Mouse (Mus musculus) lung, adult 2 months (tissue): ENCODE measurements around the gene Olfr1442.

Experiments
- CTCF ChIP-seq: fragments of 200-500 bp; IDR thresholded peaks from 2 replicates; pipeline ENCODE4 v1.5.1; 2011; ENCODE audit warnings: mild to moderate bottlenecking, low read length, control low read depth; ENCODE audit not compliant: insufficient read depth
- POLR2A ChIP-seq: fragments of 200-500 bp; IDR thresholded peaks from 2 replicates; pipeline ENCODE4 v1.6.1; 2011; ENCODE audit warnings: low read depth, mild to moderate bottlenecking, control low read depth, low read length, borderline replicate concordance; ENCODE audit errors: extremely low read depth

DNA sequence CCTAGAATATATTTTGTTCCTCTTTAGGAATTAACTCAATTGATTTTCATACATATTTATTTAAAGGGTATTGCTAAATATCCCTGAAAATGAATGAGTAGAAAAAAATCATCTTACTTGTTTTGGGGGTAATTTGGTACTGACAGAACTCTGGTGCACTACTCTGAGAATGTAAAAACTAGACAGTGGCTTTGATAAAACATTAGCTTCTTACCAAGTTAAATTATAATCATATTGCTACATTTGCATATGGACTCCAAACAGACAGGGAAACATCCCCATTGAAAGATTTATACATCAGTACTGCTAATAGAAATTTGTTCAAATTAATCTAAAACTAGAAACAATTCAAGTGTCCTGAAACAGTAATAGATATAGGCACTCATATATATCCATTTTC is 15.0 kb downstream of the Olfr1442 start:
- TF ChIP-seq CTCF (no peak), POLR2A (no peak)
